Mouse (Mus musculus): ENCODE measurements around the gene Pklr. TPM values are rescaled to one million over a fixed set of nuclear protein-coding genes. Genes with fewer than 3 reads are reported as not detected.
A peak's percentile ranks its signal among the peaks of the same experiment; 100 is the strongest.
"Not testable (repeated sequence)": the region's sequence is repeated elsewhere in the genome, so short reads cannot be mapped to it uniquely, and the experiment has no call there.

Gene Pklr
- polyA plus RNA-seq, 1 experiment from 2014 or later: 0.66 TPM

DNA sequence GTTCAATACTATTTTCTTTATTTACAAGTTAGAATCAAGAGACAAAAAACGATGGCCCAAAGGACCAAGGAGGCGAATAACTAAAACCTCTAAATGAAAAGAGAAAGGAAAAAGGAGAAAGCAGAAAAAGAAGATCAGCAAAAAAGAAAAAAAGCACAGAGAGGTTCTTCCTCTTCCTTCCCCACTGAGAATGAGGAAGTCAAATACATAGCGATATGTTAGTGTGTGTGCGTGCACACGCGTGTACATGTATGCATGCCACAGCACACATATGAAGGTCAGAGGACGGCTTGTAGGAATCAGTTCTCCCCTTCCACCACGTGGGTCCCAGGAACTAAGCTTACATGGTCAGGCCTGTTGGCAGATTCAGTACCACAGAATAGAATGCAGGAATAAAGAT is 21.0 kb downstream of the Pklr start:
- peaks cover 11% of the 10 kb centered on the region for H3K4me1 ChIP-seq (ENCODE audit: control insufficient read depth, insufficient read depth, low read length)
- peaks cover 2% of the 10 kb centered on the region; the same call in 1 of the 2 replicates for H3K27me3 ChIP-seq (ENCODE audit: control insufficient read depth, insufficient read depth, low read length)
- ATAC-seq (ENCODE audit: low read depth): no peak
- H3K4me3 ChIP-seq (ENCODE audit: low read depth, low read length): no peak overlapping the region
- 89% methylated on average over 8 of the region's 8 CpGs for WGBS
- no peak overlapping the region for H3K27ac ChIP-seq (ENCODE audit: low read depth, low read length)
- no peaks in the 10 kb centered on the region for H3K9me3 ChIP-seq (ENCODE audit: control insufficient read depth, low read length)
- no peak overlapping the region for H3K9ac ChIP-seq (replicated peaks; ENCODE audit: low read depth, low read length)
- no peak overlapping the region for H3K4me2 ChIP-seq (ENCODE audit: low read depth, low read length)
- H3K36me3 ChIP-seq (ENCODE audit: control insufficient read depth, insufficient read depth, low read length): no peaks in the 10 kb centered on the region; the same call in 1 of the 2 replicates

DNA sequence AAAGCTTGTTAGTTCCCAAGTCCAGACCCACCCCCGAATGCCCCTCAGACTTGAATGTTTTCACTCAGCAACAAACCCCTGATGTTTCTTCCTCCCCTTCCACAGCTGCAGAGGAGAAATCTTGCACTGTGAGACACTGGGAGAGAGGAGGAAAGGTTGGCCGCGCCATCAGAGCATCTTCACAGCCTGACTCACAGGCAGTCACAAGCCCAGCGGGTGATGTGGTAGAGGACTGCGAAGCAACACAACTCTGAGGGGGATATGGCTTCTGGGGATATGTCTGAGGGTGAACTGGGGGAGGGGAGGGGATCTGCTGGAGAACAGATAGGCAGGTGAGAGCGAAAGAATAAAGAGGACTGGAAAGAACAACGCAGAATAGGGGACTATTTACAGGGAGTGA is 22.7 kb downstream of the Pklr start:
- H3K4me1 ChIP-seq (ENCODE audit: control insufficient read depth, insufficient read depth, low read length): peaks cover 12% of the 10 kb centered on the region
- H3K36me3 ChIP-seq (ENCODE audit: control insufficient read depth, insufficient read depth, low read length): no peaks in the 10 kb centered on the region
- H3K27me3 ChIP-seq (ENCODE audit: control insufficient read depth, insufficient read depth, low read length): peaks cover 2% of the 10 kb centered on the region; the same call in 1 of the 2 replicates
- ATAC-seq (ENCODE audit: low read depth): no peak
- H3K4me3 ChIP-seq (ENCODE audit: low read depth, low read length): peak overlapping the region; percentile 82
- no peaks in the 10 kb centered on the region for H3K9me3 ChIP-seq (ENCODE audit: control insufficient read depth, low read length)
- 0 out of 2 replicates have a peak overlapping the region, but pooled peaks have one; percentile 23 for H3K27ac ChIP-seq (ENCODE audit: low read depth, low read length)
- WGBS: 19% methylated on average over 7 of the region's 7 CpGs
- H3K9ac ChIP-seq (replicated peaks; ENCODE audit: low read depth, low read length): peak overlapping the region; percentile 73
- H3K4me2 ChIP-seq (ENCODE audit: low read depth, low read length): peak overlapping the region; percentile 92

DNA sequence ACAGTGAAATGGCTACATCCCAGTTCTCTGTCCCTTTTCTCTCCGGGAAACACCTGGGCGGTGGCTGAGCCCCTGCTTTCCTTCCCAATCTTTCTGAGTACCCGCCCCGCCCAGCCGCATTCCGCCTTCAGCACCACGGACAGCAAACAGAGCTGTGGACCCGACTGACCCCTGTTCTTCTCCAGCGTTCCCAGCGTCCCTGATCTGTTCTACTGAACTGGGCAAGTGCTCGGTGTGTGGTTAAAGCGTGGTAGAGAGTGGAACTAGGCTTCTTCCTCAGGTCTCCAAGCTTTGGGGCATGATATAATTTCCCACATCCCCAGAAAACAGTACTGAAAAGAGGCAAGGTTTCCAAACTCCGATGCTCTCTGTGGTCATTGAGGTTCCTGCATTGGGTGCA is 23.3 kb downstream of the Pklr start:
- peaks cover 2% of the 10 kb centered on the region; the same call in 1 of the 2 replicates for H3K27me3 ChIP-seq (ENCODE audit: control insufficient read depth, insufficient read depth, low read length)
- peaks cover 17% of the 10 kb centered on the region for H3K4me1 ChIP-seq (ENCODE audit: control insufficient read depth, insufficient read depth, low read length)
- no peaks in the 10 kb centered on the region for H3K36me3 ChIP-seq (ENCODE audit: control insufficient read depth, insufficient read depth, low read length)
- WGBS: 1% methylated on average over 13 of the region's 13 CpGs
- no peak for ATAC-seq (ENCODE audit: low read depth)
- peak overlapping the region; percentile 92 for H3K4me2 ChIP-seq (ENCODE audit: low read depth, low read length)
- H3K9ac ChIP-seq (replicated peaks; ENCODE audit: low read depth, low read length): peak overlapping the region; percentile 73
- H3K27ac ChIP-seq (ENCODE audit: low read depth, low read length): 0 out of 2 replicates have a peak overlapping the region, but pooled peaks have one; percentile 23
- H3K9me3 ChIP-seq (ENCODE audit: control insufficient read depth, low read length): no peaks in the 10 kb centered on the region
- H3K4me3 ChIP-seq (ENCODE audit: low read depth, low read length): peak overlapping the region; percentile 82

GRCm38 (mm10) chr3:89159616-89160344 is 23.8 kb downstream of the Pklr start, which contains the start of gene Hcn3:
Gene Hcn3, minus strand, starts transcription at chr3:89160196.
- no peaks in the 10 kb centered on the region for H3K9me3 ChIP-seq (ENCODE audit: control insufficient read depth, low read length)
- peak within 1 kb of the TSS; percentile 92 for H3K4me2 ChIP-seq (ENCODE audit: low read depth, low read length)
- H3K9ac ChIP-seq (replicated peaks; ENCODE audit: low read depth, low read length): peak within 1 kb of the TSS; percentile 73
- WGBS: 1% methylated on average over 37 of the region's 66 CpGs
- H3K27ac ChIP-seq (ENCODE audit: low read depth, low read length): 0 out of 2 replicates have a peak within 1 kb of the TSS, but pooled peaks have one; percentile 23
- no peaks in the 10 kb centered on the region for H3K36me3 ChIP-seq (ENCODE audit: control insufficient read depth, insufficient read depth, low read length)
- peaks cover 2% of the 10 kb centered on the region; the same call in 1 of the 2 replicates for H3K27me3 ChIP-seq (ENCODE audit: control insufficient read depth, insufficient read depth, low read length)
- peak within 1 kb of the TSS; percentile 82 for H3K4me3 ChIP-seq (ENCODE audit: low read depth, low read length)
- ATAC-seq (ENCODE audit: low read depth): peak; percentile 79
- H3K4me1 ChIP-seq (ENCODE audit: control insufficient read depth, insufficient read depth, low read length): peaks cover 18% of the 10 kb centered on the region

GRCm38 (mm10) chr3:89161207-89161606 is 25.3 kb downstream of the Pklr start:
- not testable (repeated sequence) for H3K9ac ChIP-seq (replicated peaks; ENCODE audit: low read depth, low read length); H3K4me3 ChIP-seq (ENCODE audit: low read depth, low read length); H3K27me3 ChIP-seq (ENCODE audit: control insufficient read depth, insufficient read depth, low read length); ATAC-seq (ENCODE audit: low read depth); H3K36me3 ChIP-seq (ENCODE audit: control insufficient read depth, insufficient read depth, low read length); H3K4me2 ChIP-seq (ENCODE audit: low read depth, low read length); H3K27ac ChIP-seq (ENCODE audit: low read depth, low read length); H3K9me3 ChIP-seq (ENCODE audit: control insufficient read depth, low read length)
- peaks cover 27% of the 10 kb centered on the region for H3K4me1 ChIP-seq (ENCODE audit: control insufficient read depth, insufficient read depth, low read length)

GRCm38 (mm10) chr3:89161786-89162185 is 25.8 kb downstream of the Pklr start:
- Histone ChIP-seq H3K4me1 (ENCODE audit: control insufficient read depth, insufficient read depth, low read length) (peaks cover 27% of the 10 kb centered on the region), H3K4me2 (ENCODE audit: low read depth, low read length) (no peak overlapping the region), H3K9me3 (ENCODE audit: control insufficient read depth, low read length) (no peaks in the 10 kb centered on the region), H3K27ac (ENCODE audit: low read depth, low read length) (no peak overlapping the region), H3K4me3 (ENCODE audit: low read depth, low read length) (no peak overlapping the region), H3K36me3 (ENCODE audit: control insufficient read depth, insufficient read depth, low read length) (no peaks in the 10 kb centered on the region), H3K9ac (replicated peaks; ENCODE audit: low read depth, low read length) (no peak overlapping the region), H3K27me3 (ENCODE audit: control insufficient read depth, insufficient read depth, low read length) (peaks cover 4% of the 10 kb centered on the region; the same call in 1 of the 2 replicates)
- 89% methylated on average over 4 of the region's 4 CpGs for WGBS
- ATAC-seq (ENCODE audit: low read depth): no peak

GRCm38 (mm10) chr3:89163123-89163522 is 27.2 kb downstream of the Pklr start:
- H3K27me3 ChIP-seq (ENCODE audit: control insufficient read depth, insufficient read depth, low read length): peaks cover 4% of the 10 kb centered on the region; the same call in 1 of the 2 replicates
- ATAC-seq (ENCODE audit: low read depth): no peak
- 72% methylated on average over 1 of the region's 1 CpGs for WGBS
- no peaks in the 10 kb centered on the region for H3K9me3 ChIP-seq (ENCODE audit: control insufficient read depth, low read length)
- no peak overlapping the region for H3K9ac ChIP-seq (replicated peaks; ENCODE audit: low read depth, low read length)
- peaks cover 6% of the 10 kb centered on the region for H3K36me3 ChIP-seq (ENCODE audit: control insufficient read depth, insufficient read depth, low read length)
- no peak overlapping the region for H3K27ac ChIP-seq (ENCODE audit: low read depth, low read length)
- no peak overlapping the region for H3K4me3 ChIP-seq (ENCODE audit: low read depth, low read length)
- H3K4me1 ChIP-seq (ENCODE audit: control insufficient read depth, insufficient read depth, low read length): peaks cover 25% of the 10 kb centered on the region
- no peak overlapping the region for H3K4me2 ChIP-seq (ENCODE audit: low read depth, low read length)

- peaks cover 4% of the 10 kb centered on the region; the same call in 1 of the 2 replicates for H3K27me3 ChIP-seq (ENCODE audit: control insufficient read depth, insufficient read depth, low read length)
- H3K9ac ChIP-seq (replicated peaks; ENCODE audit: low read depth, low read length): peak overlapping the region; percentile 93; the same call in 1 of the 2 replicates
- H3K36me3 ChIP-seq (ENCODE audit: control insufficient read depth, insufficient read depth, low read length): peaks cover 12% of the 10 kb centered on the region
- H3K4me2 ChIP-seq (ENCODE audit: low read depth, low read length): peak overlapping the region; percentile 71
- H3K9me3 ChIP-seq (ENCODE audit: control insufficient read depth, low read length): no peaks in the 10 kb centered on the region
- 77% methylated on average over 5 of the region's 5 CpGs for WGBS
- H3K27ac ChIP-seq (ENCODE audit: low read depth, low read length): peak overlapping the region; percentile 93; the same call in 1 of the 2 replicates
- no peak for ATAC-seq (ENCODE audit: low read depth)
- H3K4me1 ChIP-seq (ENCODE audit: control insufficient read depth, insufficient read depth, low read length): peaks cover 19% of the 10 kb centered on the region
- peak overlapping the region; percentile 91 for H3K4me3 ChIP-seq (ENCODE audit: low read depth, low read length)
These were observed 27.8 kb downstream of the Pklr start for GRCm38 (mm10) chr3:89163643-89164245.
